Mouse (Mus musculus) right cerebral cortex, postnatal 4 days (tissue): ENCODE results near the gene Agmat.
A peak's percentile ranks its signal among the peaks of the same experiment; 100 is the strongest.

Experiments used
- DNase-seq: peaks from one replicate; pipeline ENCODE4 v3.0.0-alpha.2; 2022

The Agmat gene

GRCm38 (mm10) chr4:141746578-141747346 is at the start of gene Agmat:
TSS of gene Agmat (plus strand) at chr4:141746672.
- DNase-seq: no peak

DNA sequence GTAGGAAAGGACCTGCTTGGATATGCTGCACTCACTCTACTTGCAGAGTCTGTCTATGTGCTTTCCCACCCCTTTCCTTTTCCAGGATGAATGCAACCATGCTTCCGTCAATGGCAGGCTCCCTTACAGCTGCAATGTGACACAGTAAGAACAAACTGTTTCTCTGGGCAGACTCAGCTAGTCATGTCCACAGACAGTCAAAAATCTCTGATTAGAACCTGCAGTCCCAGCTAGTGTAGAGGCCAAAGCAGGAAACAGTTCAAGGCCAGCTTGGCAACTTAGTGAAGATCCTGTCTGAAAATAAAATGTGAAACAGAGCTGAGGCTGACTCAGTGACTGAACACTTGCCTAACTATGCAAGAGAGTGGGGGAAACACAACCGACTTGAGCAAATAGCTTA is 41.8 kb upstream of the Agmat start:
- no peak for DNase-seq

GRCm38 (mm10) chr4:141705331-141705730 is 41.1 kb upstream of the Agmat start:
- DNase-seq: peak; percentile 61

DNA sequence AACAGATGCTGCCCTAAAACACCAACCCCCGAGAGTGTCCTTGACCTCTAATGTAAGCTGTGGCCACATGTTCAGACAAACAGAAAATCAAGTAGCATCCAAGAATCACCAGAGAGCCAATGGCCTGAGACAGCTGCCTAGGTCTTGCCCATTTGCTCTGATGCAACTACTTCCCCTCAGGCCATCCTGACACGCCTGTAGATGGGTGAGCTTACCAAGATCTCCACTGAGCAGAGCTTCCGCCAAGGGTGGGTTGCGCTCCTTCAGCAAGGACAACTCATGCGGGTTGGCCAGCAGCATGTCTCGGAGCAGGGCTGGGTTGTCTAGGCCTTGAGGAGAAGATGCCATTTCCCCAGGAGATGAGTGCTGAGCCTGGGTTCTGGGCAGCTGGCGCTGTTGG is 38.5 kb upstream of the Agmat start:
- no peak for DNase-seq

DNA sequence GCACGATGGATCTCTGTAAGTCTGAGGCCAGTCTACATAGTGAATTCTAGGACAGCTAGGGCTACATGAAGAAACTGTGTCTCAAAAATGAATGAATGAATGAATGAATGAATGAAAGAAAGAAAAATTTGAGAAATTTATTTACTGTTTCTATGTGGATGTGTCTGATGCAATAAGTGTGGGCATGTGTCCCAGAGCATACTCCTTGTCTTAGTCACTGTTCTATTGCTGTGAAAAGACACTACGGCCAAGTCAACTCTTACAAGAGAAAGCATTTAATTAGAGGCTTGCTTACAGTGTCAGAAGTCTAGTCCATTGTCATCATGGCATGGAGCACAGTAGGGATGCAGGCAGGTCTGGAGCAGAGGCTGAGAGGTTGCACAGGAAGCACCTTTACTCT is 37.5 kb upstream of the Agmat start:
- no peak for DNase-seq

DNA sequence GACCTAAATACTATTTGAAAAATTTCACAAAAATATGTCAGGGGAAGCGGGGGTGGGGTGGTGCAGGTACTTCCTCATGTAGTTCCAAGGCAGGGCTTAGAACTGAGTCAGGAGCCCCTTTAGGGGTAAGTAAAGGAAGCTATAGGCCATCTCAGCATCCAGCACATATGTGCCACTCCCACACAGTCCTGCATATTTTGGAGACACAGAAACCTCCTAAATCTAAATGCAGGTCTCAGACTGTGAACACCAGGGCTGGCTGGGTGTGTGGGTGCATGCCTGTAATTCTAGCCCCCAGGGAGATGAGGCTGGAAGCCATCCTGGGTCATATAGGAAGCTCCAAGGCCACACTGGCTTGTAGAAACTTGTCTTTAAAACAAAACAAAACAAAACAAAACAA is 35.2 kb upstream of the Agmat start:
- DNase-seq: no peak

DNA sequence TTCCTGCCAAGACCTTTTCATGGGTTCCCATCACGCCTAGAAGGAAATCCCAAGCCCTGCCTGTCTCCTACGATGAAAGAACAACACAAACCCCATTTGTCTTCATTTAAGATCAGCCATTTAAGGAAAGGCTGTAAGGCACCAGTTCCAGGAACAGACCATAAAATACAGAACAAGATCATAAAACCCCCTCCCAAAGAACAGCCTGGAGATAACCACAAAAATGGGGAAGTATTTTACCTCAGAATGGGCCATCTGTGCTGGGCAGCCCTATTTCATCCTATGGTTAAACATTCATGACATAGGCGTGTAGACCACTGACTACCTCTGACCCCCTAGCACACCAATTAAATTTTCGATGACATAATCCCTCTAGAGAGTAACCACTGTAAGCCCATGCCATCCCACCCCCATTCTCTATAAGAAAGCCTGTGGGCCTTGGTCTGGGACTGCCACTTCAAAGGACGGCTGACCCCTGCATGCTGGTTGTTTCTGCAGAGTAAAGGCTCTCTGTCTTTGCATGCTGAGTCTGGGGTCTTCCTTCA is 32.8 kb upstream of the Agmat start:
- no peak for DNase-seq

- DNase-seq: no peak
These were observed 31.4 kb upstream of the Agmat start for GRCm38 (mm10) chr4:141715027-141715426.

- no peak for DNase-seq
These were observed 28.8 kb upstream of the Agmat start for GRCm38 (mm10) chr4:141717633-141718032.

GRCm38 (mm10) chr4:141719304-141719703 is 27.2 kb upstream of the Agmat start:
- DNase-seq: no peak

DNA sequence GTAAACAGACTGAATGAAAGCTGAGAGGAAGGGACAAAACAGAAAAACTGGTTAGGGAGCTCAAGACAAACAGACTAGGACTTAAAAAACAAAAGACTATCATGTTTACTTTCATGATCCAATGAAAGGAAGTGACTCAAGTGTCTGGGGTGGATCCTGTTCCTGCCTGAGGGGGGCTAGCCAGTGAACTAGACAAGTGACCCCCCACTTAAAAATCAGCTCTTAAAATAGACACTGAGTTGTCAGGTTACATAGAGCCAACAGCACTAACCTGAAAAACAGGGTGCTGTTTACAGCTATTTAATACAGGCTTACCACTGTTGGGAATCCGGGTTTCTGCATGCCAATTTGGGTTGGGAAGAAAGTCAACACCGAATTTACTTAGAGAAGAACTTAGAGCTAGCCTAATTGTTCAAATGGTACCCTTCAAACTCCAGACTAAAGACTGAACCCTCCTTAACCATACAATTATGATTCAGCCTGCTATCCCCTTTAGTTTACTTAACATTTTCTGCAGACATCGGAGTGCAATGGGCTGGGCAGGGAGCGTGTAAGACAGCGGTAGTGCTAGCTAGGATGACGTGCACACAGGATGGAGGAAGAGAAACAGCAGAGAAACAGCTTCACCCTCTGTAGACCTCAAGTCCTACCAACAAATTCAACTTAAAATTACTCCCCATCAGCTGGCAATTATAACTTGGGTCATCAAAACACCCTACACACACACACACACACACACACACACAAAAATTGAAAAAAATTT is 25.5 kb upstream of the Agmat start:
- DNase-seq: no peak

GRCm38 (mm10) chr4:141721961-141722360 is 24.5 kb upstream of the Agmat start:
- DNase-seq: no peak

- peak; percentile 89 for DNase-seq
These were observed 23.5 kb upstream of the Agmat start, which contains the start of gene Ddi2 for GRCm38 (mm10) chr4:141722731-141723672. TSS of gene Ddi2 (minus strand) at chr4:141723419.

- DNase-seq: peak; percentile 10
These were observed 22.8 kb upstream of the Agmat start for GRCm38 (mm10) chr4:141723673-141724068.

DNA sequence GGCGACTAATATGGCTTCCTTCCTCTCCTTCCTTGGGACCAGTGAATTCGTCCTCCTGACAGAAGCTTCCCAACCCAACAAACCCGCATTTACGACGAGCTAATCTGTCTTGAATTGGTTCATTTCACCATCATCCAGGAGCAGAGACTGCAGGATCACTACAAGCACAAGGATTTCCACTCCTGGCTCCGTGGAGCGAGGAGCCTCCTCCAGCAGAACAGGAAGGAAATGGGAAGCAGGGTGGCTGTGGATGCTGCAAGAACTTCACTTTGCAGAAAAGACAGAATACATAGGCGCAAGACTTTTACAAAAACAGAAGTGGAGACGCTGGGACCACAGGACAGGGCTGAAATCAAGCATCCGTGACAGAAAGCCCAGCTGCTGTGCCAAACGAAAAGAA is 21.9 kb upstream of the Agmat start:
- DNase-seq: no peak

- DNase-seq: no peak
These were observed 21.2 kb upstream of the Agmat start for GRCm38 (mm10) chr4:141725277-141725676.

DNA sequence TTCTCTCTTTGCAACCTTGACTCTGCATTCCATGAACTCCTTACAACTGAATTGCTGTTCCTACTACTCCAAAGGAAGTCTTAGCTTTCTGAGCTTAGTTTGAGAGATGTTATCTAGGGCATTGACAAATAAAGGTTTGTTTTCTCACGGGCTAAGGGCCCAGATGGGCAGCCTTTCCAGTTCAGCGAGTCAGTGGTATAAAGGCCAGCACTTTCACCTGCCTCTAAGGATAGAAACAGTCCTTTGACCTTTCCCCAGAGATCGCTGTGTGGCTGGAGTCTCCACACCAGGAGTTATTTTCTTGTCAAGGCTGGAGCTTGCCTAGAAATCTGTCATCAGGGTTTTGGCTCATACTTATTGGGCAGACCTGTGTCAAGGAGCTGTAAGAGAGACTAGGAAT is 20.7 kb upstream of the Agmat start:
- no peak for DNase-seq

- no peak for DNase-seq
These were observed 17.2 kb upstream of the Agmat start for GRCm38 (mm10) chr4:141729266-141729665.

DNA sequence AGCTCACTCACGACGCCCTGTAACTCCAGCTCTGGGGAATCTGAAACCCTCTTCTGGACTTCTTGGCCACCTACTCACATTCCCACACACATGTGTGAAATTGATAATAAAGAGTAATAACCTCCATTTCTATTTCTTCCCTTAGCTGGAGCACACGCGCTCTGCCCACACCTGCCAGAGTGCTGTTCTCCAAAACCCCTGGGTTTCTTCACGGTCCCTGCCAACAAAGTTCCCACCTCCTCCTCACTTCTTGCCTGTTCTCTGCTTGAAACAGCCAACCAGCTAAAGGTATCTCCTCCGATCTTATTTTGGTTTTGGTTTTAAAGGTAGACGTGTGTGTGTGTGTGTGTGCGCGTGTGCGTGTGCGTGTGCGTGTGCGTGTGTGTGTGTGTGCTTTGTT is 16.1 kb upstream of the Agmat start:
- DNase-seq: no peak

DNA sequence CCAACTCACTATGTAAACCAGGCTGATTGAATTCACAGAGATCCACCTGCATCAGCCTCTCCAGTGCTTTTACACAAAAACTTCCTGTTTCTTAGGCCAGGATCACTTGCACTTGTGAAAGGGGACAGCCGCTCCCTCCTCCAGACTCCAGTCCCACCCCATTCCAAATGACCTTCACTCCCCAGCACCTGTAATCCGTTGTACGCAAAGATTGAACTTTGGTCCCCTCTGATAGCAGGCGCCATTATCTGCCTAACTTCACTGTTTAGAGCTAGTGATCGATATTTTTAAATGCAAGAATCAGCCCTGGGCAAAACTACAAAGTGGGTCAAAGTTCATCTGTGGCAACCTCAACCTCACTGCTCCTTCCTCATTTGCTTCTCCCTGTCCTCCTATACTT is 14.7 kb upstream of the Agmat start:
- no peak for DNase-seq

DNA sequence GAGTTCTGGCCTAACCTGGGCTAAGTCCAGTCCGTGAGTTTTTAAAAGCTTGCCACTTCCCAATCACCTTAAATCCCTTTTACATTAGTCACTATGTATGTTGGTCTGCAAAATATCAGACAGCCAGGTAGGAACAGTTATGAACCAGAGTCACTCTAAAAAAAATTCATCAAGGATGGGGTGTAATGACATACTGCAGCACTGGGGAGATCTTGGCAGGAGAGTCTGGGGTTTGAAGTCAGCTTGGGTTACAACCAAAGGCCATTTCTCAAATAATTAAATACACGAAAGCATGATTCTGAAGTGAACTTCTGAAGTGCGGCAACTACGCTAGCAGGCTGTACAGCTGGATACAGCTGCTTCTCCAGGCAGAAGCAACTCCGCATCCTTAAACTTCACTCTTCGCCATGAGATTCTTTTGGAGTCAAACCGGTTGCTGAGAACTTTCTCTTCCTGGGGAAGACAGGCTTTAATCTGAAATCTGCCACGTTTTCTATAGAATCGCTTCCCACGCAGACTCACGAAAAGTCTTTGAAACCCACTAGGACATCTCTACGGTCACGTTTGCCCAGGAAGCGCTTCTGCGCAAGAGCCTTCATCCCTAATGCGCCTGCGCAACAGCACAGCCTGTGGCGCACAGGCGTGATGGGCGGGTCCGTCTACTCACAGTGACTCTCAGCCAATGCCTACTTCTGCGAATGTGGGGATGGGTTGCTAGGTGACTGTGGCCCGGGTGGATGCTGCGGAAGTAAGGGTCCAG is 11.8 kb upstream of the Agmat start:
- peak; percentile 86 for DNase-seq

GRCm38 (mm10) chr4:141735206-141735560 is 11.3 kb upstream of the Agmat start:
- DNase-seq: no peak
